Mouse (Mus musculus): Measurements from ENCODE around the gene Bnc2. TPM values are rescaled to one million over a fixed set of nuclear protein-coding genes. Genes with fewer than 3 reads are reported as not detected.
A peak's percentile ranks its signal among the peaks of the same experiment; 100 is the strongest.

Bnc2 gene
- polyA plus RNA-seq, 1 experiment from 2014 or later, result 3.4 TPM

- Histone ChIP-seq H3K4me1 (replicated peaks; ENCODE audit: control insufficient read depth, insufficient read depth, low read length) (no peaks in the 10 kb centered on the region), H3K4me3 (ENCODE audit: low read length) (no peak overlapping the region), H3K27ac (ENCODE audit: low read length) (no peak overlapping the region), H3K9me3 (ENCODE audit: control insufficient read depth, low read length) (no peaks in the 10 kb centered on the region), H3K36me3 (ENCODE audit: control insufficient read depth, insufficient read depth, low read length) (no peaks in the 10 kb centered on the region), H3K27me3 (ENCODE audit: control insufficient read depth, insufficient read depth, low read depth, low read length) (no peaks in the 10 kb centered on the region), H3K9ac (ENCODE audit: low read length) (no peak overlapping the region), H3K4me2 (ENCODE audit: low read depth, low read length) (no peak overlapping the region)
- WGBS, result 89% methylated on average over 6 of the region's 6 CpGs
- ATAC-seq (ENCODE audit: low read depth), result no peak
Measured at GRCm38 (mm10) chr4:84498469-84498868, 176.6 kb downstream of the Bnc2 start.

- no peaks in the 10 kb centered on the region for H3K4me1 ChIP-seq (replicated peaks; ENCODE audit: control insufficient read depth, insufficient read depth, low read length)
- ATAC-seq (ENCODE audit: low read depth), result peak; percentile 49; the same call in 1 of the 2 replicates
- no peak overlapping the region for H3K9ac ChIP-seq (ENCODE audit: low read length)
- no peaks in the 10 kb centered on the region for H3K36me3 ChIP-seq (ENCODE audit: control insufficient read depth, insufficient read depth, low read length)
- H3K4me3 ChIP-seq (ENCODE audit: low read length), result no peak overlapping the region
- no peak overlapping the region for H3K27ac ChIP-seq (ENCODE audit: low read length)
- no peaks in the 10 kb centered on the region for H3K27me3 ChIP-seq (ENCODE audit: control insufficient read depth, insufficient read depth, low read depth, low read length)
- no peak overlapping the region for H3K4me2 ChIP-seq (ENCODE audit: low read depth, low read length)
- 36% methylated on average over 5 of the region's 5 CpGs for WGBS
- H3K9me3 ChIP-seq (ENCODE audit: control insufficient read depth, low read length), result no peaks in the 10 kb centered on the region
Measured at GRCm38 (mm10) chr4:84488323-84488722, 186.8 kb downstream of the Bnc2 start.

DNA sequence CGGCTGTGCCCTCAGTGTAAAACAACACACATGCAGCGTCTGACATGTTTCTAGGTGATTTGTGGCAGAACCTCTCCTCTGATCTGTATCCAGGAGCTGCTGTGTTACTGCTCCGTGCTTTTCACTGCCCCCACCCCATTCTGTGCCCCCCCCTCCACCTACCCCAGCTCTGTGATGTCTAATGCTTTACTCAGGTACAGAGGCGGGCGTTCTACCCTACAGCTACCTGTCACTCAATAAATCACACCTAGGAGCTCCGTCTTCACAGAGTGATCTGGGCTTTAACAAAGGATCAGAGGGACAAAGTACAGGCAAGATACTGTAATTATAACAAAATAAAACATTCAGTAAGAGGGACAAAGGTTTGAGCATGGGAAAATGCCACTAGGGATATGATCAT is 192.4 kb downstream of the Bnc2 start:
- Histone ChIP-seq H3K9me3 (ENCODE audit: control insufficient read depth, low read length) (no peaks in the 10 kb centered on the region), H3K4me2 (ENCODE audit: low read depth, low read length) (no peak overlapping the region), H3K36me3 (ENCODE audit: control insufficient read depth, insufficient read depth, low read length) (no peaks in the 10 kb centered on the region), H3K9ac (ENCODE audit: low read length) (no peak overlapping the region), H3K27ac (ENCODE audit: low read length) (no peak overlapping the region), H3K4me3 (ENCODE audit: low read length) (no peak overlapping the region), H3K4me1 (replicated peaks; ENCODE audit: control insufficient read depth, insufficient read depth, low read length) (no peaks in the 10 kb centered on the region), H3K27me3 (ENCODE audit: control insufficient read depth, insufficient read depth, low read depth, low read length) (no peaks in the 10 kb centered on the region)
- 68% methylated on average over 6 of the region's 6 CpGs for WGBS
- no peak for ATAC-seq (ENCODE audit: low read depth)

GRCm38 (mm10) chr4:84472643-84473042 is 202.4 kb downstream of the Bnc2 start:
- Histone ChIP-seq H3K4me2 (ENCODE audit: low read depth, low read length) (no peak overlapping the region), H3K9ac (ENCODE audit: low read length) (no peak overlapping the region), H3K4me1 (replicated peaks; ENCODE audit: control insufficient read depth, insufficient read depth, low read length) (no peaks in the 10 kb centered on the region), H3K4me3 (ENCODE audit: low read length) (no peak overlapping the region), H3K27ac (ENCODE audit: low read length) (no peak overlapping the region), H3K27me3 (ENCODE audit: control insufficient read depth, insufficient read depth, low read depth, low read length) (no peaks in the 10 kb centered on the region), H3K36me3 (ENCODE audit: control insufficient read depth, insufficient read depth, low read length) (no peaks in the 10 kb centered on the region), H3K9me3 (ENCODE audit: control insufficient read depth, low read length) (no peaks in the 10 kb centered on the region)
- 72% methylated on average over 2 of the region's 2 CpGs for WGBS
- ATAC-seq (ENCODE audit: low read depth), result no peak

DNA sequence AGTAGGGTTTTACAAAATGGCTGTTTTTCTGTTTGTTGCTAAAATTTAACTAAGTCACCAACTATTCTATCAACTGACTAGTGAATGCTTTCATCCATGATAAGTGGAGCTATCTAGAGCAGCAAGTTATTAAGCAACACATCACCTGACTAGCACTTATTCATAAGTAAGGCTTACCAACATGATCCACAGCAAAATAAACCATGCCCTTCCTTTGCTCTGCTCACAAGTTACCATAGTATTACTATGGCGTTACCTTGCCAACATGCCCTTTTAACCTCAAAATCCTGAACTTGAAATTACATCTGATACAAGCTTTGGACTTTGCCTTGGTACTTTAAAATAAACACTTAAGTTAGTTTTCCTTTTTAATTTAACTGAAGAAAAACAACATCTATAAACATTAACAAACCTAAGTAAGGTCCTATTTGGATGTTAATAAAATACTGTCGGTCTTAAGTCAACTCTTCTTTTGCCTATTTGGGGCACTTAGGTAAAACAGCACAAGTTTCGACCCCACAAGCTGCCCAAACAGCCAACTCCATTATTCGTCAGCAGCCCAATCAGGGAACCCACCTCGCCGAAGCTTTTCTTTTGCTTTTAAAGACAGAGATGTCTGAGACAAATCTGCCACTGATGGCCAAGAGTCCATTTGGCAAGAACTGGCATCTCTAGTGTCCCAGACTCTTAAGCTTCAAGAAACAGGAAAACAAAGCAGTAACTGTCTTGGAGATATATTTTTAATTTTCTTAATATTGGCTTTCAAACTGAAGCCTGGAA is 204.8 kb downstream of the Bnc2 start:
- Histone ChIP-seq H3K9ac (ENCODE audit: low read length) (no peak overlapping the region), H3K4me2 (ENCODE audit: low read depth, low read length) (no peak overlapping the region), H3K27ac (ENCODE audit: low read length) (no peak overlapping the region), H3K27me3 (ENCODE audit: control insufficient read depth, insufficient read depth, low read depth, low read length) (no peaks in the 10 kb centered on the region), H3K4me3 (ENCODE audit: low read length) (no peak overlapping the region), H3K36me3 (ENCODE audit: control insufficient read depth, insufficient read depth, low read length) (no peaks in the 10 kb centered on the region), H3K4me1 (replicated peaks; ENCODE audit: control insufficient read depth, insufficient read depth, low read length) (no peaks in the 10 kb centered on the region), H3K9me3 (ENCODE audit: control insufficient read depth, low read length) (no peaks in the 10 kb centered on the region)
- WGBS, result 83% methylated on average over 6 of the region's 6 CpGs
- ATAC-seq (ENCODE audit: low read depth), result no peak

DNA sequence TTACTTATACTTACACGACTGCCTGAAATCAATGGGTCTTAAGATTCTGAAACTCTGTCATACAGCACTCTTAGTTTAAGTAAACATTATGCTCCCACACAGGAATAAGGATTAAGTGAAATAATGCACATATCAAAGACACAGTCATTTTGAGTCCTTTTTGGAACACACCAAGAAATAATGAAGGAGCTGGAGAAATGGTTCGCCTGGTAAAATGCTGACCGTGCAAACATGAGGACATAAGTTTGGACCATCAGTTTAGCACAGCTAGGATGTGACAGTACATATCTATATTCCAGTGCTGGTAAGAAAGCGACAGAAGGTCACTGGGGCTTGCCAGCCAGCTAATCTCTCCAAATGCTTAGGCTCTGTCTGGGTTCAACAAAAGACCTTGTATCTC is 205.7 kb downstream of the Bnc2 start:
- WGBS, result 41% methylated on average over 4 of the region's 4 CpGs
- Histone ChIP-seq H3K36me3 (ENCODE audit: control insufficient read depth, insufficient read depth, low read length) (no peaks in the 10 kb centered on the region), H3K27me3 (ENCODE audit: control insufficient read depth, insufficient read depth, low read depth, low read length) (no peaks in the 10 kb centered on the region), H3K9me3 (ENCODE audit: control insufficient read depth, low read length) (no peaks in the 10 kb centered on the region), H3K4me3 (ENCODE audit: low read length) (no peak overlapping the region), H3K27ac (ENCODE audit: low read length) (no peak overlapping the region), H3K9ac (ENCODE audit: low read length) (no peak overlapping the region), H3K4me1 (replicated peaks; ENCODE audit: control insufficient read depth, insufficient read depth, low read length) (no peaks in the 10 kb centered on the region), H3K4me2 (ENCODE audit: low read depth, low read length) (no peak overlapping the region)
- peak; percentile 65 for ATAC-seq (ENCODE audit: low read depth)

- Histone ChIP-seq H3K27me3 (ENCODE audit: control insufficient read depth, insufficient read depth, low read depth, low read length) (no peaks in the 10 kb centered on the region), H3K9ac (ENCODE audit: low read length) (no peak overlapping the region), H3K4me3 (ENCODE audit: low read length) (no peak overlapping the region), H3K4me2 (ENCODE audit: low read depth, low read length) (no peak overlapping the region), H3K27ac (ENCODE audit: low read length) (no peak overlapping the region), H3K4me1 (replicated peaks; ENCODE audit: control insufficient read depth, insufficient read depth, low read length) (no peaks in the 10 kb centered on the region), H3K36me3 (ENCODE audit: control insufficient read depth, insufficient read depth, low read length) (no peaks in the 10 kb centered on the region), H3K9me3 (ENCODE audit: control insufficient read depth, low read length) (no peaks in the 10 kb centered on the region)
- 86% methylated on average over 3 of the region's 3 CpGs for WGBS
- no peak for ATAC-seq (ENCODE audit: low read depth)
Measured at GRCm38 (mm10) chr4:84467722-84468121, 207.4 kb downstream of the Bnc2 start.

DNA sequence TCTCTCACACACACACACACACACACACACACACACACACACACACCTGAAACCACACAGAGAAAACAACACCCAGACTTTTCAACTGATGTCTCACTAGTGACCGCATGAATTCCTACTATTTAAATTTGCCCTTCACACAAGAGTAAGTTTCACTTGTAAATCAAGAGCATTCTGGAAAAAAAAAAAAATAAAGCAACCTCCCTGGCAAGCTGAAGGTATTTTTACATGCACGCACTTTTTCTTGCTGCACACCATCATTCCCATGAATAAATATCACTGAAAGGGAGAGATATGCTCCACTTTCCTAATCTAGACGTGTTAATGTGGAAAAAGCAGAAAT is 216.9 kb downstream of the Bnc2 start:
- H3K9me3 ChIP-seq (ENCODE audit: control insufficient read depth, low read length), result no peaks in the 10 kb centered on the region
- no peak overlapping the region for H3K4me2 ChIP-seq (ENCODE audit: low read depth, low read length)
- H3K27me3 ChIP-seq (ENCODE audit: control insufficient read depth, insufficient read depth, low read depth, low read length), result no peaks in the 10 kb centered on the region
- no peak overlapping the region for H3K4me3 ChIP-seq (ENCODE audit: low read length)
- no peaks in the 10 kb centered on the region for H3K36me3 ChIP-seq (ENCODE audit: control insufficient read depth, insufficient read depth, low read length)
- H3K9ac ChIP-seq (ENCODE audit: low read length), result no peak overlapping the region
- 62% methylated on average over 3 of the region's 3 CpGs for WGBS
- H3K4me1 ChIP-seq (replicated peaks; ENCODE audit: control insufficient read depth, insufficient read depth, low read length), result no peaks in the 10 kb centered on the region; the same call in 1 of the 2 replicates
- no peak overlapping the region for H3K27ac ChIP-seq (ENCODE audit: low read length)
- no peak for ATAC-seq (ENCODE audit: low read depth)

DNA sequence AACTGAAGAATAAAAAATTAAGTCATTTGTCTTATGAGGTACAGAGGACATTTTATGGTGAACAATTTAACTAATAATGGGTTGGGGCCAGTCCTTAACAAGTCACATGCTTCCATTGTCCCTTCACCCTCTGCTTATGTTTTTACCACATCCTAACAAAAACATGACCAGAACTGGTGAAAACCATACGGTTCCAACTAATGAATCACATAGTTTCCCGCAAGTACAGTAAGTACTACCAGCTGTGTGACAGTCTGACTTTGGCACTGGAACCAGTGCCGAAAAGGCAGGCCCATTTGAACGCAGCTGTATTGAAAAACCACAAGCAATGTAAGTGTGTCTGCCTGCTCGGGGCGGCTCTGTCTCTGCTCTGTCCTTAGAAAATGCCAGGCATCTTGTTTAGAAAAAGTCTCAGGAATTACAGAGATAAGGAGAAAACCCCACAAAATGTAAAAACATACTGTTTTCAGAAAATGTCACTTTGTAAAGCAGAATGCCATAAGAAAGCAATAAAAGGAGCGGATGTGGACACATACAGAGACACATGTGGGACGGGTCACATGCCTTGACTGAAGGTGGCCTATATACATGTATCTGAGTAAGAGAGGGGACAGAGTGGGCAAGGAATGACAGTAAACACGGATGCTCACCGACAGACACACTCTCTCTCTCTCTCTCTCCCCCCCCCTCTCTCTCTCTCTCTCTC is 217.4 kb downstream of the Bnc2 start:
- Histone ChIP-seq H3K9ac (ENCODE audit: low read length) (no peak overlapping the region), H3K27me3 (ENCODE audit: control insufficient read depth, insufficient read depth, low read depth, low read length) (no peaks in the 10 kb centered on the region), H3K27ac (ENCODE audit: low read length) (peak overlapping the region; percentile 21; the same call in 1 of the 2 replicates), H3K36me3 (ENCODE audit: control insufficient read depth, insufficient read depth, low read length) (no peaks in the 10 kb centered on the region), H3K9me3 (ENCODE audit: control insufficient read depth, low read length) (no peaks in the 10 kb centered on the region), H3K4me3 (ENCODE audit: low read length) (no peak overlapping the region), H3K4me2 (ENCODE audit: low read depth, low read length) (no peak overlapping the region), H3K4me1 (replicated peaks; ENCODE audit: control insufficient read depth, insufficient read depth, low read length) (no peaks in the 10 kb centered on the region; the same call in 1 of the 2 replicates)
- ATAC-seq (ENCODE audit: low read depth), result peak; percentile 65
- WGBS, result 49% methylated on average over 10 of the region's 10 CpGs
